Mouse (Mus musculus): ENCODE measurements around the gene Fibcd1. TPM values are rescaled to one million over a fixed set of nuclear protein-coding genes. Genes with fewer than 3 reads are reported as not detected.

Gene Fibcd1
- polyA plus RNA-seq (2014; fragmentation: Nextera tagmentation; extraction: Ambion mirVana), result 0.43 and 0.46 TPM in 2 replicates

DNA sequence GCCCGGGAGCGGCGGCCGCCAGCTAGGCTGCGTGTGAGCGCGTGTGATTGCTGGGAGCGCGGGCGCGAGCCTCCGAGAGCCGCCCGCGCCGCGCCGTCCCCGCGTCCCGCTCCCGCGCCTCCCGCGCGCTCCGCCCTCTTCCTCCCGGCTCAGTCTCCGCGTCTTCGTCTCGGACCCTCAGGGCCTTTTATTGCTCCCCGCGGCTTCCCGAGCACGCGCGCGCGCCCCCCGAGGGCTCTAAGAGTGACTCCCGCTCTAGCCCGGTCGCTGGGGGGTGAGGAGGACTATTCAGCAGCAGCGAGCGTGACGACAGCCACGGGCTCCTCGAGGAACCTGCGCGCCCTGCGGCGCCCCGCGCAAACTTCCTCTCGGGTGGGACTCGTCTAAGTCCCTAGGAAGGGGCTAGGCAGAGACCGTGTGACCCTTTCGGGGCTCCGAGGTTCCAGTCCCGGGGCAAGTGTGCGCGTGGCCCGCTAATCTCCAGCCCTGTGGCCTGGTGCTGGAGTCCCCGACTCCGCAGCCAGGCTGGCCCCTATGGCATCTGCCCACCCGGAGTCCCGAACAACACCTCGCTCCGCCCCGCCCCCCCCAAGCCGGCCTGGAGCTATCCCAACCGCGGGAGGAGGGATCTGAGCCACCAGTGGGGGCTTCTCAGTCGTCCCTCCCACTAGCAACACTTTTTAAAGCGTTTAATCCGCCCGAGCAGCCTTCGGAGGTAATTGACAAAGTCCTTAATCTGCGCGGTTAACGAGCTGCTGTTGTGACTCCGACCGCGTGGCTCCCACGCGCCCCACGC lies at the start of gene Fibcd1:
Gene Fibcd1, minus strand, starts transcription at position 110 of the 796 bp plus-strand sequence.
- WGBS, result under 1% methylated on average over 88 of the region's 88 CpGs
- Histone ChIP-seq H3K4me2 (ENCODE audit: low read length) (peak within 1 kb of the TSS; percentile 97), H3K9ac (ENCODE audit: low read length) (peak within 1 kb of the TSS; percentile 5; the same call in 1 of the 2 replicates), H3K9me3 (ENCODE audit: control insufficient read depth, low read length) (no peaks in the 10 kb centered on the region), H3K4me3 (ENCODE audit: low read depth, low read length) (peak within 1 kb of the TSS; percentile 53), H3K27me3 (replicated peaks; ENCODE audit: control insufficient read depth, insufficient read depth, low read length) (peaks cover 48% of the 10 kb centered on the region), H3K36me3 (ENCODE audit: control insufficient read depth, insufficient read depth, low read length) (no peaks in the 10 kb centered on the region), H3K27ac (ENCODE audit: low read depth) (no peak within 1 kb of the TSS), H3K4me1 (replicated peaks; ENCODE audit: control insufficient read depth, insufficient read depth, low read length) (peaks cover 13% of the 10 kb centered on the region; the same call in 1 of the 2 replicates)
- ATAC-seq (replicated peaks; ENCODE audit: low FRiP score, low TSS enrichment, low read depth) (no peak), DNase-seq (ENCODE audit: low spot score) (peak; percentile 76)

DNA sequence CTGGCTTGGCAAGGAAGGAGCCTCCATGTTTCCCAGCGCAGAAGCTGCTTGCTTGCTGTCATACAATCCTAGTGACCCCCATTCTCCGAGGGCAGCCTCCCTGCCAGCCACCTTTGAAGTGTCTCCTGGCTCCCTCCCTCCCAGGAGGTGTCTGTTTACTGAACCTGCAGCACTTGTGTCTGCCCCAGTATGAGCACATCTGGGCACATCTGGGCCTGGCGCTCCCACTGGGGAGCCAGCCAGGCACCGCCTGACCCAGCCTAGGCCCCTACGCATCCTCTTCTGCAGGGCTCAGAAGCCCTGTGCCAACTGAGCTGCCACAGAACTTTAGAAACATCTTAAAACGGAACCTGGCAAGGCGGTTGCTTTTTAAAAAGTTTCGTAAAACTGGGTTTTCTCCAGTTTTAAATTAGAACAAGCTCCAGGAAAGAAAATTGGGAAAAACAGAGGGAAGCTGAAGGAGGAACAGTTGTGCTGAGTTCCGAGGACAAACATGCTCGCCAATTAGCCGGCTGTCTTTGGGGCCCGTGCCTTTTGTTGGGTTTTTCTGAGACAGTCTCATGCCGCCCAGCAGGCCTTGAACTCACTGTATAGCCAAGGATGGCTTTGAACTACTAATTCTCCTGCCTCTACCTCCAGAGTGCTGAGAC lies 48.5 kb upstream of the Fibcd1 start:
- no peak for ATAC-seq (replicated peaks; ENCODE audit: low FRiP score, low TSS enrichment, low read depth)
- no peak for DNase-seq (ENCODE audit: low spot score)
- H3K4me2 ChIP-seq (ENCODE audit: low read length), result no peak overlapping the region
- peaks cover 7% of the 10 kb centered on the region; the same call in 1 of the 2 replicates for H3K4me1 ChIP-seq (replicated peaks; ENCODE audit: control insufficient read depth, insufficient read depth, low read length)
- H3K9me3 ChIP-seq (ENCODE audit: control insufficient read depth, low read length), result no peaks in the 10 kb centered on the region
- no peak overlapping the region for H3K27ac ChIP-seq (ENCODE audit: low read depth)
- 56% methylated on average over 13 of the region's 13 CpGs for WGBS
- H3K36me3 ChIP-seq (ENCODE audit: control insufficient read depth, insufficient read depth, low read length), result no peaks in the 10 kb centered on the region
- no peak overlapping the region for H3K9ac ChIP-seq (ENCODE audit: low read length)
- no peaks in the 10 kb centered on the region for H3K27me3 ChIP-seq (replicated peaks; ENCODE audit: control insufficient read depth, insufficient read depth, low read length)
- no peak overlapping the region for H3K4me3 ChIP-seq (ENCODE audit: low read depth, low read length)

DNA sequence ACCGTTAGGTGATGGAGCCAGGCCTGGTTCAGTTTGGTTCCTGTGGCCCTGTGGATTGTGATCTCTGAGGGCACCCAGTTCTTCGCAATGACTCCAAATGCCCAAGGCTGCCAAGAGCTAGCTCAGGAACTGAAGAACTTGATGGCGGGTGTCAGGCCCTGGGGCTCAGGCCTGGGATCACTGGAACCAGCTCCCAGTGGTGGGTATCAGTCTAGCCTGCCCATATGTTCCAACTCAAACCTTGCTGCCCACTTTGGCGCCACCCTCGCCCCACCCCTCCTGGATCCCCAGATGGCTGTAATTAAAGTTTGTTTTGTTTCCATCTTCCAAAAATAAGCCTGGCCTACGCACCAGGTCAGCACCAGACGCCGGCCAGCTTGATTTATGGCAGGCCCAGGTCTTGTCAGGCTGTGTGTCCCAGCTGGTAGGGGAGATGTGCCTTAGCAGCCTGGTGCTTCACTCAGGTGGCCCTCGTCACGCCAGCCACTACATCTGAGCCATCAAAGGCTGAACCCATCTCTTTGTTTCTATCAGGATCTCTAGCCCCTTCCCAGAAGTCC lies 47.4 kb upstream of the Fibcd1 start:
- Histone ChIP-seq H3K27ac (ENCODE audit: low read depth) (no peak overlapping the region), H3K9ac (ENCODE audit: low read length) (no peak overlapping the region), H3K9me3 (ENCODE audit: control insufficient read depth, low read length) (no peaks in the 10 kb centered on the region), H3K36me3 (ENCODE audit: control insufficient read depth, insufficient read depth, low read length) (no peaks in the 10 kb centered on the region), H3K4me3 (ENCODE audit: low read depth, low read length) (no peak overlapping the region), H3K4me2 (ENCODE audit: low read length) (no peak overlapping the region), H3K27me3 (replicated peaks; ENCODE audit: control insufficient read depth, insufficient read depth, low read length) (0 out of 2 replicates have a peak, but pooled peaks cover 2% of the 10 kb centered on the region), H3K4me1 (replicated peaks; ENCODE audit: control insufficient read depth, insufficient read depth, low read length) (peaks cover 7% of the 10 kb centered on the region; the same call in 1 of the 2 replicates)
- WGBS, result 53% methylated on average over 10 of the region's 10 CpGs
- no peak for ATAC-seq (replicated peaks; ENCODE audit: low FRiP score, low TSS enrichment, low read depth)
- no peak for DNase-seq (ENCODE audit: low spot score)

DNA sequence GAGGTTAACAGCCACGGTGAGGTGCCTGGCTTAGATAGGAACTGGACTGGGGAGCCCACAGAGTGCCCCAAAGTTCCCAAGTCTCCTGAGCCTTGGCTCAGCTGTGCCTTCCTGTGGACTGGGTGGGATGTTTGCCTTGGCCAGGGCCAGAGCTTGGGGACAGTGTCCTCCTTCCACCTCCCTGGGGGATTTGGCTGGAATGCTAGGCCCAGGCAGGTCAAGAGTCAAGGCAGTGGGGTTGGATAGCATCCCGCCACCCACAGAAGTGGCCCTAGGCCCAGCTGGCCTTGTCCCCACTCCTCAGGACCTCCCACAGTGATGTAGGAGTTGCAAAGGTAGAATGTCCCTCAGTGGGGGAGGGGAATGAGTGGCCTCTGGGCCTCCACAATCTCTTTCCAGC lies 45.4 kb upstream of the Fibcd1 start:
- Histone ChIP-seq H3K9ac (ENCODE audit: low read length) (no peak overlapping the region), H3K4me3 (ENCODE audit: low read depth, low read length) (no peak overlapping the region), H3K27me3 (replicated peaks; ENCODE audit: control insufficient read depth, insufficient read depth, low read length) (peaks cover 21% of the 10 kb centered on the region), H3K36me3 (ENCODE audit: control insufficient read depth, insufficient read depth, low read length) (no peaks in the 10 kb centered on the region), H3K4me1 (replicated peaks; ENCODE audit: control insufficient read depth, insufficient read depth, low read length) (peaks cover 12% of the 10 kb centered on the region; the same call in 1 of the 2 replicates), H3K27ac (ENCODE audit: low read depth) (no peak overlapping the region), H3K9me3 (ENCODE audit: control insufficient read depth, low read length) (no peaks in the 10 kb centered on the region), H3K4me2 (ENCODE audit: low read length) (no peak overlapping the region)
- ATAC-seq (replicated peaks; ENCODE audit: low FRiP score, low TSS enrichment, low read depth) (no peak), DNase-seq (ENCODE audit: low spot score) (no peak)
- 84% methylated on average over 2 of the region's 2 CpGs for WGBS

DNA sequence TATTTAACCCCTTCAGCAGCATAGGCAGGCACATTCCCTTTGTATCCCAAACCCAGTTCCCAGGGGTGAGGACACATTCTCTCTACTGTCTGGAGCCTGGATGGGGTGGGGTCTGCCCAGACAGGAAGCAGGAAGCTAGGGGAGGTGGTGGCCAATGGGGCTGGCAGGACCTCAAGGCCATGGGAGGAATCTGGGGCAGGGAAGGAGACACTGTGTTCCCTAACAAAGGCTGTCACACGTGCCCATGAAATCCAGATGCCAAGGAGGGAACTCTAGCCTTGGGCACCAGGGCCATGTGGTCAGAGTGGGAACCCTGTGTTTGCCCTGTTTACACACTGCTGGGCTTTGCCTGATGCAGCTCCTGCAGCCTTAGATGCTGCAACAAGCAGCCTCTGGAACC lies 43.1 kb upstream of the Fibcd1 start:
- H3K9me3 ChIP-seq (ENCODE audit: control insufficient read depth, low read length), result no peaks in the 10 kb centered on the region
- peaks cover 12% of the 10 kb centered on the region; the same call in 1 of the 2 replicates for H3K4me1 ChIP-seq (replicated peaks; ENCODE audit: control insufficient read depth, insufficient read depth, low read length)
- H3K36me3 ChIP-seq (ENCODE audit: control insufficient read depth, insufficient read depth, low read length), result no peaks in the 10 kb centered on the region
- WGBS, result 60% methylated on average over 1 of the region's 1 CpGs
- peaks cover 37% of the 10 kb centered on the region for H3K27me3 ChIP-seq (replicated peaks; ENCODE audit: control insufficient read depth, insufficient read depth, low read length)
- no peak overlapping the region for H3K4me3 ChIP-seq (ENCODE audit: low read depth, low read length)
- no peak overlapping the region for H3K9ac ChIP-seq (ENCODE audit: low read length)
- H3K27ac ChIP-seq (ENCODE audit: low read depth), result no peak overlapping the region
- no peak for DNase-seq (ENCODE audit: low spot score)
- no peak for ATAC-seq (replicated peaks; ENCODE audit: low FRiP score, low TSS enrichment, low read depth)
- no peak overlapping the region for H3K4me2 ChIP-seq (ENCODE audit: low read length)

DNA sequence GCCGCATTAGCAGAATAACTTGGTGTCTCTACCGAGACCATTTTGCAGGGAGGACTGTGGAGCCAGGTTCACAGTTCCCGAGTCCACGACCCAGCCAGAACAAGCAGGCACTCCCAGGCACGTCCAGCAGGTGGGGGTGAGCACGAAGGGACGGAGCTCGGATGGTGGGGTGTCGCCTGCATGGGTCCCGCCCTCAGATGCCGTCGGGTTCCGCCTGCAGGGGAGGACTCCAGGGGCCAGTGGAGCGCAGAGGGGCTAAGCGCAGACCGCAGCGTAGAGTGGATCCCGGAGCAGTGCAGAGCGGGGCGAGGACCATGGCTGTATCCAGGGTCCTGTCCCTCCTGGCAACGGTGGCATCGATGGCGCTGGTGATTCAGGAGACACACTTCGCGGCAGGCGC lies 41.2 kb upstream of the Fibcd1 start, which contains the start of gene Lamc3:
Gene Lamc3, plus strand, starts transcription at position 262 of the 400 bp plus-strand sequence.
- DNase-seq (ENCODE audit: low spot score), result peak; percentile 69
- WGBS, result 6% methylated on average over 26 of the region's 26 CpGs
- H3K4me3 ChIP-seq (ENCODE audit: low read depth, low read length), result peak within 1 kb of the TSS; percentile 20; the same call in 1 of the 2 replicates
- peak within 1 kb of the TSS; percentile 36 for H3K4me2 ChIP-seq (ENCODE audit: low read length)
- no peak within 1 kb of the TSS for H3K27ac ChIP-seq (ENCODE audit: low read depth)
- H3K9ac ChIP-seq (ENCODE audit: low read length), result no peak within 1 kb of the TSS
- H3K27me3 ChIP-seq (replicated peaks; ENCODE audit: control insufficient read depth, insufficient read depth, low read length), result peaks cover 50% of the 10 kb centered on the region
- peak; percentile 41 for ATAC-seq (replicated peaks; ENCODE audit: low FRiP score, low TSS enrichment, low read depth)
- H3K9me3 ChIP-seq (ENCODE audit: control insufficient read depth, low read length), result no peaks in the 10 kb centered on the region
- no peaks in the 10 kb centered on the region for H3K36me3 ChIP-seq (ENCODE audit: control insufficient read depth, insufficient read depth, low read length)
- H3K4me1 ChIP-seq (replicated peaks; ENCODE audit: control insufficient read depth, insufficient read depth, low read length), result 0 out of 2 replicates have a peak, but pooled peaks cover 5% of the 10 kb centered on the region

DNA sequence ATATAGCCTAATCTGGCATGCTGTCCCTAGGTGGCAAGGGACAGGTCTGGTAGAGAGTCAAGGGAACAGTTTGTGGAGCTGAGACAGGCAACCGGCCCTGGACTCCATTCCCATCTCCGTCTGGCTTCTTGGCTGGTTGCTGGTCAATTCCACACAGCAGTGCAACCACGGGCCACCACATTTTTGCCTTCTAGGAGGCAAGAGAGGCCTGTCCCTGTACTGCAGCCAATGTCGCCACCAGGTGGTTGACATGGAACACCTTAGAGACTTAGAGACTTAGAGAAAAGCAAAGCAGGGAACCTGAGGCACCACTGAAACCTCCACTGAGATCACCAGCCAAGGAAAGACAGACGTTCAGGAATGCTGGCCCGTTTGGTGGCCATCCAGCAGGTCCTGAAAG lies 39.0 kb upstream of the Fibcd1 start:
- WGBS, result 27% methylated on average over 6 of the region's 6 CpGs
- Histone ChIP-seq H3K27ac (ENCODE audit: low read depth) (no peak overlapping the region), H3K27me3 (replicated peaks; ENCODE audit: control insufficient read depth, insufficient read depth, low read length) (peaks cover 56% of the 10 kb centered on the region), H3K4me3 (ENCODE audit: low read depth, low read length) (no peak overlapping the region), H3K4me1 (replicated peaks; ENCODE audit: control insufficient read depth, insufficient read depth, low read length) (peaks cover 11% of the 10 kb centered on the region), H3K4me2 (ENCODE audit: low read length) (no peak overlapping the region), H3K9ac (ENCODE audit: low read length) (no peak overlapping the region), H3K36me3 (ENCODE audit: control insufficient read depth, insufficient read depth, low read length) (no peaks in the 10 kb centered on the region), H3K9me3 (ENCODE audit: control insufficient read depth, low read length) (no peaks in the 10 kb centered on the region)
- ATAC-seq (replicated peaks; ENCODE audit: low FRiP score, low TSS enrichment, low read depth) (no peak; the same call in 1 of the 2 replicates), DNase-seq (ENCODE audit: low spot score) (peak; percentile 63)

DNA sequence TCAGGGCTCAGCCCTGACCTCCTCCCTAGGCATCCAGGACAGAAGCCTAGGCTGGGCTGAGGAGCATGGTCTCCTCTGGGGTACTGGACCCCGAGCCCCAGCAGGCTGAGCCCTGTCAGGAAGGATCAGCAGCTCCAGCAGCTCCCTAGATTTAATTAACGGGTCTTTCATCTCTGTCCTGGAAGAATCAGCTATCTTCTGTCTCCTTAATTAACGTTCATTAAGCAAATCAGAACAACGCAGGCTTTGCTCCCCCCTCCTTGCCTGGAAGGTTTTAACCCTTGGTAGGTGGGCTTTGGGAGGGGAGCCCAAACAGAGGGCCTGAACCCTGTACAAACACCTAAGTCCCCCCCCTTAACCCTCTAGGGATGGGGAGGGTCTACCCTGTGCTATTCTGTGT lies 37.3 kb upstream of the Fibcd1 start:
- no peak overlapping the region for H3K27ac ChIP-seq (ENCODE audit: low read depth)
- no peaks in the 10 kb centered on the region for H3K36me3 ChIP-seq (ENCODE audit: control insufficient read depth, insufficient read depth, low read length)
- H3K4me3 ChIP-seq (ENCODE audit: low read depth, low read length), result no peak overlapping the region
- no peak overlapping the region for H3K4me2 ChIP-seq (ENCODE audit: low read length)
- no peaks in the 10 kb centered on the region for H3K9me3 ChIP-seq (ENCODE audit: control insufficient read depth, low read length)
- no peak for ATAC-seq (replicated peaks; ENCODE audit: low FRiP score, low TSS enrichment, low read depth)
- peaks cover 11% of the 10 kb centered on the region for H3K4me1 ChIP-seq (replicated peaks; ENCODE audit: control insufficient read depth, insufficient read depth, low read length)
- 42% methylated on average over 4 of the region's 4 CpGs for WGBS
- no peak for DNase-seq (ENCODE audit: low spot score)
- no peak overlapping the region for H3K9ac ChIP-seq (ENCODE audit: low read length)
- H3K27me3 ChIP-seq (replicated peaks; ENCODE audit: control insufficient read depth, insufficient read depth, low read length), result peaks cover 53% of the 10 kb centered on the region
